Mouse (Mus musculus) liver, embryonic 14.5 days (tissue): ENCODE results near the gene Cfb. TPM values are rescaled to one million over a fixed set of nuclear protein-coding genes. Genes with fewer than 3 reads are reported as not detected.
"Not testable (repeated sequence)": the region's sequence is repeated elsewhere in the genome, so short reads cannot be mapped to it uniquely, and the experiment has no call there.

Experiments
- ATAC-seq: fragments of 200-750 bp; cut with Nextera tagmentation; 2 replicates; pipeline ENCODE4 v1.8.0; 2017; ENCODE audit warnings: moderate number of reproducible peaks, mild to moderate bottlenecking, moderate library complexity; ENCODE audit not compliant: insufficient read depth
- DNase-seq, 3 experiments: peaks; one replicate each; pipeline ENCODE4 v3.0.0-alpha.2; 2012 to 2013; ENCODE audit warnings: low read depth in 3 of 3, low spot score in 3 of 3
- H3K27ac ChIP-seq: fragments of 300-500 bp; sonication (generic); 2 replicates; pipeline ENCODE4 v1.5.1; 2014; ENCODE audit warnings: moderate library complexity, mild to moderate bottlenecking, control low read depth, inconsistent platforms
- H3K27me3 ChIP-seq: fragments of 300-500 bp; sonication (generic); 2 replicates; pipeline ENCODE4 v1.6.1; 2014; ENCODE audit warnings: mild to moderate bottlenecking, low read length, moderate library complexity; ENCODE audit not compliant: control insufficient read depth, insufficient read depth
- H3K36me3 ChIP-seq: fragments of 300-500 bp; sonication (generic); replicated peaks from 2 replicates; pipeline ENCODE4 v1.6.1; 2014; ENCODE audit warnings: low read depth; ENCODE audit not compliant: control insufficient read depth, insufficient read depth
- H3K4me1 ChIP-seq, 2 experiments: fragments of 200-500 bp in 1 of 2; fragments of 300-500 bp in 1 of 2; sonication (generic) in 1 of 2; replicated peaks; 2 replicates each; pipeline ENCODE4 v1.6.1; 2012 to 2014; ENCODE audit warnings: antibody characterized with exemption in 1 of 2, inconsistent platforms in 1 of 2, low read length in 1 of 2; ENCODE audit not compliant: control insufficient read depth in 2 of 2, insufficient read depth in 2 of 2
- H3K4me2 ChIP-seq: fragments of 300-500 bp; sonication (generic); 2 replicates; pipeline ENCODE4 v1.6.1; 2014; ENCODE audit warnings: low read depth, mild to moderate bottlenecking, control low read depth, moderate library complexity
- H3K4me3 ChIP-seq, 2 experiments: fragments of 200-500 bp in 1 of 2; fragments of 300-500 bp in 1 of 2; sonication (generic) in 1 of 2; 2 replicates each; pipeline ENCODE4 v1.5.1; 2012 to 2014; ENCODE audit warnings: low read depth in 2 of 2, low read length in 2 of 2, mild to moderate bottlenecking in 2 of 2, control low read depth in 1 of 2, inconsistent platforms in 1 of 2, moderate library complexity in 1 of 2; ENCODE audit not compliant: insufficient read depth in 1 of 2
- H3K9ac ChIP-seq: fragments of 300-500 bp; sonication (generic); replicated peaks from 2 replicates; pipeline ENCODE4 v1.6.1; 2014; ENCODE audit warnings: mild to moderate bottlenecking, control low read depth, moderate library complexity
- H3K9me3 ChIP-seq: fragments of 300-500 bp; sonication (generic); 2 replicates; pipeline ENCODE4 v1.6.1; 2016; ENCODE audit warnings: low read length, mixed read lengths; ENCODE audit not compliant: control insufficient read depth
- CTCF ChIP-seq: IDR thresholded peaks from 2 replicates; pipeline ENCODE4 v1.5.1; 2016; ENCODE audit warnings: antibody characterized with exemption, low read depth, control low read depth
- EP300 ChIP-seq: IDR thresholded peaks from 2 replicates; pipeline ENCODE4 v1.6.1; 2016; ENCODE audit warnings: antibody characterized with exemption, low read depth
- WGBS: fragments of 180-500 bp; shearing (Covaris S2); extraction: QIAGEN DNeasy Blood & Tissue Kit; methylation state at CpG from one replicate; pipeline ENCODE4 v1.1.7; 2014; ENCODE audit not compliant: insufficient replicate concordance; 5-methylcytosine and 5-hydroxymethylcytosine counted together
- polyA plus RNA-seq, 2 experiments: library from polyadenylated mRNA; depleted of rRNA in 1 of 2; stranded (reverse) in 1 of 2; unstranded in 1 of 2; fragments of >200 nt; fragmentation: Nextera tagmentation in 1 of 2; extraction: Ambion mirVana in 1 of 2; gene quantifications; 2 replicates each; pipeline versions ENCODE4 v1.2.1 to v1.2.3; 2012 to 2014

Cfb gene
- polyA plus RNA-seq, 2 experiments: 138 to 159 TPM

DNA sequence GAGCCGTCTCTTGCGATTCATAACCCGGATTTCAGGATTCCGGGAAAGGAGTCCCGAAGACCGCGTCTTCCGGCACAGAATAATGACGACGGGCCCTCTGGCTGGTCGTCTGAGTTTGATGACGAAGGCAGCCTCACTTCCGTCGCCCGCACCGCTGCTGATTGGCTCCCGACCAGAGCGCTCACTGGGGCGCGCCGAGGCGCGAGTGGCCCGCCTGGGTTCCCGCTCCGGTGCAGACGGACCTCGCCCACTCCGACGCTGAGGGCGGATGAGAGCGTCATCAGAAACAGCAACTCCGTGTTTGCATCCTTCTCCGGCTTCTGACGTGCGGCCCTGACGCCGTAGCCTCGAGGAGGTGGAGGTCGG lies 25.5 kb downstream of the Cfb start, which contains the start of the genes Stk19 and Dxo:
TSS of gene Stk19 (minus strand) at position 90 of the 366 bp plus-strand sequence.
TSS of gene Dxo (plus strand) at position 164 of the 366 bp plus-strand sequence.
- Histone ChIP-seq H3K9me3 (no peaks in the 10 kb centered on the region), H3K4me2 (peak within 1 kb of the TSS; percentile 99), H3K36me3 (peaks cover 19% of the 10 kb centered on the region), H3K4me1 (peaks cover 11 to 16% of the 10 kb centered on the region in 2 experiments), H3K9ac (peak within 1 kb of the TSS; percentile 90), H3K4me3 (peak within 1 kb of the TSS; percentile 70 to 75), H3K27me3 (no peaks in the 10 kb centered on the region), H3K27ac (peak within 1 kb of the TSS; percentile 81)
- peak; percentile 93 for ATAC-seq
- DNase-seq: peak; percentile 91 to 92 (median 91)
- TF ChIP-seq EP300 (no peak), CTCF (no peak)
- WGBS: under 1% methylated on average over 40 of the region's 40 CpGs

DNA sequence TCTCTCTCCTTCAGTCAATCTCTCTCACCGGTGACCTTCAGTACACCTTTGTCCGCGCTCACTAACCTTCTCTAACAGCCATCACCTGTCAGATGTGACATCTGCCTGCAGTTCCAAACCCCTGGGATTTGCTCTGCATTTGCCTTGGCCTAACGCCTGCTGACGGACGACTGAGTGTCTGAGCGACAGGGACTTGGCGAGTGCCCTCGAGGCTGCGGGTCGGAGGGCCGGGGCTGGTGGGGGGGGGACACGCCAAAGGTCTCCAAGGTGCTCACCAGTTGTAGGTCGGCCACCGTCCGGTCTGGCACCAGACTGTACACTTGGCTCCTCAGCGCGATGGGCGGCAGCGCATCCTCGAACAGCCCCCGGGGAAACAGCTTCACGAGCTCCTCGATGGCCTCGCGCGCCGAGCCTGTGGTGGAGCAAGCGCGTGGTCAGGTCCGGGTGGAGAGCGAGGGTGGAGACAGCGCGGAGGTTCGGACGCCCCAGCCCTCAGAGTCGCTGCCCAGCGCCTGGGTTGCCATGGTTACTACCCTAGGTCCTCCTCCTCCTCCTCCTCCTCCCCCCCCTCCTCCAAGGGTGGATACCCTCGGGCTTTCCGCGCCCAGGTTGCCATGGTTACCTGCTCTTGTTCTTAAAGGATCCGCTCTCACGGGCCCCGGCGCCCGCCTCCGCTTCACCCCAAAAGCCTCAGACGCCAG lies 26.0 kb downstream of the Cfb start:
- peak overlapping the region; percentile 70 for H3K9ac ChIP-seq
- 5% methylated on average over 48 of the region's 48 CpGs for WGBS
- peaks cover 19% of the 10 kb centered on the region for H3K36me3 ChIP-seq
- DNase-seq: peak in 1 of 3 experiments; percentile 68
- H3K27me3 ChIP-seq: no peaks in the 10 kb centered on the region
- H3K4me2 ChIP-seq: peak overlapping the region; percentile 99
- H3K4me3 ChIP-seq: peak overlapping the region; percentile 70 to 75
- peak; percentile 82 for ATAC-seq
- TF ChIP-seq EP300 (no peak), CTCF (no peak)
- peak overlapping the region; percentile 58 for H3K27ac ChIP-seq
- H3K4me1 ChIP-seq: peaks cover 11 to 13% of the 10 kb centered on the region in 2 experiments
- no peaks in the 10 kb centered on the region for H3K9me3 ChIP-seq

DNA sequence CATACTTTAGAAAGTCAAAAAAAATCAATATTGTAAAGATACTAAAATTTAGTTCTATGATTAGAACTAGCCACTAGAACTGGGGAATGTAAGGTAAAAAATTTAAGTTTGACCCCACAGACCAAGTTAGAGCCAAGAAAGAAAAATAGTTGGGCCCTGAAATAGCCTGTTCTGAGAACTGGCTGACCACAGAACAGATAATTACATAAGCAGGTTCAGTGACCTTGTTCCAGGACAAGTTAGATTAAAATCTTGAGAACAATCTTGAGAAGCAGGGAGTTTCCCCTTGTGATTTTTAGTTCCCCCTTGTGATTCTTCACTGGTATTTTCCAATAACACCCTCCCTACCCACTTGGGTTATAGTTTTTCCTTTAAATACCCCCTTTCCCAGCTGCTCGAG lies 31.5 kb downstream of the Cfb start:
- not testable (repeated sequence) for H3K27me3 ChIP-seq, H3K4me1 ChIP-seq, DNase-seq, H3K36me3 ChIP-seq, ATAC-seq, H3K27ac ChIP-seq, H3K4me3 ChIP-seq, H3K4me2 ChIP-seq, H3K9me3 ChIP-seq, H3K9ac ChIP-seq
- 72% methylated on average over 1 of the region's 1 CpGs for WGBS

DNA sequence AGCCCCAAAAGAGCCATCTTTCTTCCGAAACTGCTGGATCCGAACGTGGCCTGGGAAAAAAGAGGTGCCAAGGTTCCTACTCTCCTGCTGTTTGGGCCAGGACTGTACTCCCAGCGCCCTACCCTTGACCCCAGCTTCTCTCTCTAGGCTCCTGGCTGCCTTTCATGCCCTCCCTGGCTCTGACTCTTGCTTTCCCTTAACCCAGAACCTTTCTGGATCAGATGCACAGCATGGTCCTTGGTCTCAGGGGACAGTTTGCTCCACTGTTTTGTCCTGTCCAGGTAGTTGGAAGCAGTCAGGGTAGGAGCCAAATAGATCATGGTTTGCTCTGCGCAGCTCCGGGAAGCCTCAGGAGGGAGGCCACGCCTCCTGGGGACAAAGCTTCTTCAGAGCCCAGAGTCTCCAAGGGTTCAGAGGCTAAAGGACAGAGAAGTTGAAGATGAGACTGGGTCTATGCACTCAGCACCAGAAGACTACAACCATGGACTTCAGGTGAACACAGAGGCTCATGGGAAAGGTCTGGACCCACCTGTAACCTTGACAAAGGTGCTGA lies 47.4 kb downstream of the Cfb start:
- no peaks in the 10 kb centered on the region for H3K27me3 ChIP-seq
- no peaks in the 10 kb centered on the region for H3K36me3 ChIP-seq
- no peak for DNase-seq
- no peak overlapping the region for H3K4me2 ChIP-seq
- no peak overlapping the region for H3K4me3 ChIP-seq
- H3K9me3 ChIP-seq: no peaks in the 10 kb centered on the region
- TF ChIP-seq CTCF (no peak), EP300 (no peak)
- 52% methylated on average over 7 of the region's 7 CpGs for WGBS
- H3K4me1 ChIP-seq: no peaks in the 10 kb centered on the region
- no peak for ATAC-seq
- no peak overlapping the region for H3K27ac ChIP-seq
- no peak overlapping the region for H3K9ac ChIP-seq

DNA sequence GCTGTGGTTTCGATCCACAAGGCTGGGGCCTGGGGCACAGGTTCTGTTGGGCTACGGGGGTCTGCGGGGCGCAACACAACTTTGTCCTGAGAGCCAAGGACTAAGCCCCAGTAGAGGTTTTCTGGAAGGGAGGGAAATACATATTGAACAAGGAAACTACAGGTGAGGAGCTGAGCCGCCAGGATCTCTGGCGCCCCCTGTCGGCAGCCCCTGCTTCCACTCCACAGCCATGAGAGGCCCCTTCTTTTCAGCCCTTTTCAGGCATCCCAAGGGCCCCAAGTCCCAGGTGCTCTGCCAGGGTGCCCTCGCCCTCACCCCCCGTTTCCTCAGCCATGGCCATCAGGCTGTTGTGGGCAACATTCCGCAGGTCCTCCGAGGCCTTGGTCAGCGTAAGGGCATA lies 48.6 kb downstream of the Cfb start:
- not testable (repeated sequence) for H3K9ac ChIP-seq, H3K4me3 ChIP-seq, H3K4me2 ChIP-seq, H3K9me3 ChIP-seq, H3K27ac ChIP-seq, H3K27me3 ChIP-seq, H3K4me1 ChIP-seq, DNase-seq, H3K36me3 ChIP-seq, ATAC-seq
- WGBS: 52% methylated on average over 12 of the region's 12 CpGs
- peak; percentile 89 for TF ChIP-seq CTCF
